Mouse (Mus musculus): ENCODE data around the gene Adgre5. TPM values are rescaled to one million over a fixed set of nuclear protein-coding genes. Genes with fewer than 3 reads are reported as not detected.

Adgre5 gene
- polyA plus RNA-seq (2014; fragmentation: Nextera tagmentation; extraction: Ambion mirVana): 16.8 and 17.2 TPM in 2 replicates

DNA sequence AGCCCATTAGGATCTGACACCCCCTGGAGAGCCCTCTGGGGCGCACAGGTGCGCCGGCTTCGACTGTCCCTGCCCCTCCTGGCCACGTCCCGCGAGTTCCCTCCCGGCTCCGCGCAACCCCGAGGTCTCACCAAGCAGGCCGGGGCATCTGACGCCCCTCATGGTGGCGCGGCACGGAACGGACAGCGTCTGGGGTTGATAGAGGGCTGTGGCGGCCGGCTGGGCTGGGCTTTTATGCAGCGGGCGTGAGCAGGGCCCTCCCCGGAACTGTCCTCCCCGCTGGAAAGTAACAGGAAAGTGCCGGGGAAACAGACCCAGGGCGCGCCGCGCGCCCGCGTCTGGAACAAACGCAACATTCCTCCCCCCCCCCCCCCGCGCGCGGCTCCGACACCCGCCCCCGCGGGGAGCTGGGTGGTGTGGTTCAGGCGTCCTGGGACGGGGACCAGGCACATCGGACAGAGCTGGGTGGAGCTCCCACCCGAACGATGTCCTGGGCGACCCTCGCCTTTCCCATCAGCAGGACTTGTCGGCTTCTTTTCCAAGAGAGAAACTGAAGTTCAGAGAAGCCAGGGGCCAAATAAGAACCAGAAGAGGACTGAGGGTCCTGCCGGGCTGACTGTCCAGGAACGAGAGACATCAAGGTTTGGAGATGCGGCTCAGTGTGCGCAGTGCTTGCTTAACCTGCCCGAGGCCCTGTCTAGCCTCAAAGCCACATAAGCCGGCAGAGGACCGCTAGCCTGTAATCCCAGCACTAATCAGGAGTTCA is at the start of gene Adgre5:
Gene Adgre5 (minus strand): TSS at position 351 of the 766 bp plus-strand sequence.
- H3K36me3 ChIP-seq (ENCODE audit: control insufficient read depth, insufficient read depth, low read length): no peaks in the 10 kb centered on the region
- H3K27me3 ChIP-seq (replicated peaks; ENCODE audit: control insufficient read depth, insufficient read depth, low read length): no peaks in the 10 kb centered on the region
- peaks cover 28% of the 10 kb centered on the region for H3K4me1 ChIP-seq (replicated peaks; ENCODE audit: control insufficient read depth, insufficient read depth, low read length)
- ATAC-seq (replicated peaks; ENCODE audit: low FRiP score): peak; percentile 50
- peaks cover 3% of the 10 kb centered on the region; the same call in 1 of the 2 replicates for H3K9me3 ChIP-seq (ENCODE audit: control insufficient read depth, low read length)
- peak within 1 kb of the TSS; percentile 71 for H3K9ac ChIP-seq (ENCODE audit: low read depth, low read length)
- peak; percentile 64 for DNase-seq (ENCODE audit: low spot score)
- peak within 1 kb of the TSS; percentile 94 for H3K4me2 ChIP-seq
- peak within 1 kb of the TSS; percentile 64 for H3K4me3 ChIP-seq (ENCODE audit: low read depth, low read length)
- WGBS: 2% methylated on average over 49 of the region's 56 CpGs
- H3K27ac ChIP-seq (ENCODE audit: low read depth, low read length): peak within 1 kb of the TSS; percentile 38

GRCm38 (mm10) chr8:83789826-83790225 is 48.7 kb upstream of the Adgre5 start:
- no peak for ATAC-seq (replicated peaks; ENCODE audit: low FRiP score)
- Histone ChIP-seq H3K4me2 (no peak overlapping the region), H3K27ac (ENCODE audit: low read depth, low read length) (no peak overlapping the region), H3K9me3 (ENCODE audit: control insufficient read depth, low read length) (no peaks in the 10 kb centered on the region), H3K4me3 (ENCODE audit: low read depth, low read length) (no peak overlapping the region), H3K36me3 (ENCODE audit: control insufficient read depth, insufficient read depth, low read length) (no peaks in the 10 kb centered on the region), H3K27me3 (replicated peaks; ENCODE audit: control insufficient read depth, insufficient read depth, low read length) (no peaks in the 10 kb centered on the region), H3K4me1 (replicated peaks; ENCODE audit: control insufficient read depth, insufficient read depth, low read length) (no peaks in the 10 kb centered on the region), H3K9ac (ENCODE audit: low read depth, low read length) (no peak overlapping the region)
- no peak for DNase-seq (ENCODE audit: low spot score)
- 73% methylated on average over 4 of the region's 4 CpGs for WGBS

DNA sequence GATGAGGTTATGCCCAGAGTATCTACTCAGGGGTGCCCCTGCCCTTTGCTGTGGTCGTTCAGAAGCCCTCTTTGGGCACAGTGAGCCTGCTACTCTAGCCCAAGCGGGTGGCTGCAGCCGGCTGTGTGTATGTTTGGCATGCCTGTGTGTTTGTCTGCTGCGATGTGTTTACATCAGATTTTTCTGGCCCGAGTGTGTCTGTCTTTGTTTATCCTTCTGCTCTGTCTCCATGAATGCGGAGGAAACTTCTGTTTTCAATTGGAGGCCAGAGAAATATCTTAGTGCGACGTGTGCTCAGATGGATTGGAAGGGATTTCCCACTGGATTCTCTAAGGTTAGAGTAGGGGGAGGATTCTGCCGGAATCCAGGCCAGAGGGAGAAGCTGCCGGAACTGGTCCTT is 43.9 kb upstream of the Adgre5 start:
- no peak for ATAC-seq (replicated peaks; ENCODE audit: low FRiP score)
- DNase-seq (ENCODE audit: low spot score): no peak
- 67% methylated on average over 10 of the region's 10 CpGs for WGBS
- Histone ChIP-seq H3K36me3 (ENCODE audit: control insufficient read depth, insufficient read depth, low read length) (no peaks in the 10 kb centered on the region), H3K27me3 (replicated peaks; ENCODE audit: control insufficient read depth, insufficient read depth, low read length) (no peaks in the 10 kb centered on the region), H3K4me2 (no peak overlapping the region), H3K27ac (ENCODE audit: low read depth, low read length) (no peak overlapping the region), H3K9me3 (ENCODE audit: control insufficient read depth, low read length) (no peaks in the 10 kb centered on the region), H3K4me1 (replicated peaks; ENCODE audit: control insufficient read depth, insufficient read depth, low read length) (no peaks in the 10 kb centered on the region), H3K9ac (ENCODE audit: low read depth, low read length) (no peak overlapping the region), H3K4me3 (ENCODE audit: low read depth, low read length) (no peak overlapping the region)

DNA sequence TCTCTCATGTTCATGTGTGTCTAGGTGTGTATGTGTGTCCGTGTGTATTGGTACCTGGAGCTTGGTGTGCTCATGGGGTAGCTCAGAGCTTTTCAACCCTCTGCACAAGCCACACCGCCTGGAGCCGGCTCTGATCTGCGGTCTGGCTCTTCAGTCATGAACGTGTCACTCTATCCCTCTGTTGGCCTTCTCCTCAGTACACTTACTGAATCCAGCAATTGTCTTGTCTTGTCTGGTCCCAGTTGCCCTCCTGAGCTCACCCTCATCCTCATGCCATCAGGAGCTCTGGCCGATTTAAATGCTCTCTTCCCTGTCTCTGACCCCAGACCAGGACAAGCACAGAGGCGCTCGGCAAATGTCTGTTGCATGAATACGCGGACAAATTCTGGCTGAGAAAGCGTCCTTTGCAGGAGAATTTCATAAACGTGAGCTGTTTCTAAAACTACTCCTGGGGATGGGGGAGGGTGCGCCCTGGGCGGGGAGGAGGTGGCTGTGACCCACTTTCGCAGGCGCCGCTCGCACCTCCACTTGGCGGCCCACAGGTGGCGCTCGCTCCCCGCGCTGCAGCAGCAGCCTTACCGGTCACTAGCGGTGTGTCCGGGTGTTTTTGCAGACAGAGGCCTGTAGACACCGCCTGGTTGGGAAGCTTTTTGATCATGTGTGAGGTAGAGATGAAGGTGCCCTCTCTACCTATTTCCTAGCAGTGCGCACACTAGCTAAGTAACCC is 41.9 kb upstream of the Adgre5 start:
- Histone ChIP-seq H3K4me1 (replicated peaks; ENCODE audit: control insufficient read depth, insufficient read depth, low read length) (no peaks in the 10 kb centered on the region), H3K27me3 (replicated peaks; ENCODE audit: control insufficient read depth, insufficient read depth, low read length) (no peaks in the 10 kb centered on the region), H3K36me3 (ENCODE audit: control insufficient read depth, insufficient read depth, low read length) (no peaks in the 10 kb centered on the region), H3K4me3 (ENCODE audit: low read depth, low read length) (no peak overlapping the region), H3K4me2 (no peak overlapping the region), H3K27ac (ENCODE audit: low read depth, low read length) (no peak overlapping the region), H3K9me3 (ENCODE audit: control insufficient read depth, low read length) (no peaks in the 10 kb centered on the region), H3K9ac (ENCODE audit: low read depth, low read length) (no peak overlapping the region)
- WGBS: 19% methylated on average over 28 of the region's 28 CpGs
- ATAC-seq (replicated peaks; ENCODE audit: low FRiP score) (0 out of 2 replicates have a peak, but pooled peaks have one; percentile 44), DNase-seq (ENCODE audit: low spot score) (peak; percentile 75)

DNA sequence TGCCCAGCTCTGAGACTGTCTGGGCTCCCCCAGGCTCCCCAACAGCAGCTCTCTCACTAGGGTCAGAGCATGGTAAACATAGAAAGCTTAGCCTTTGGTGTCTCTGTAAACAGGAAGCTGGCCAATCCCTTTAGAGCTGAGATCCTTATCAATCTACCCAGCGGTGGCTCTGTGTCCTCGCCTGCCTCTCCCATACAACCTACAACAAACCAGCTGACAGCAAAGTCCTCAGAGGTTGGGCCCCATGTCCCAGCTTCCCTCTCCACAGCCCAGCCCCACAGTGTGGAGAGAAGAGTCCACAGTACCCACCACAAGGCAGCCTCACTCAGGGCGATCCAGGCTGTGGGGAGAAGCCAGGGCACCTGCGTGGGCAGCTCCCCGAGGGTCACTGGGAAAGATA is 38.5 kb upstream of the Adgre5 start:
- no peaks in the 10 kb centered on the region for H3K4me1 ChIP-seq (replicated peaks; ENCODE audit: control insufficient read depth, insufficient read depth, low read length)
- no peaks in the 10 kb centered on the region for H3K9me3 ChIP-seq (ENCODE audit: control insufficient read depth, low read length)
- ATAC-seq (replicated peaks; ENCODE audit: low FRiP score) (peak; percentile 45), DNase-seq (ENCODE audit: low spot score) (no peak)
- no peaks in the 10 kb centered on the region for H3K27me3 ChIP-seq (replicated peaks; ENCODE audit: control insufficient read depth, insufficient read depth, low read length)
- no peak overlapping the region for H3K4me3 ChIP-seq (ENCODE audit: low read depth, low read length)
- H3K27ac ChIP-seq (ENCODE audit: low read depth, low read length): no peak overlapping the region
- H3K4me2 ChIP-seq: no peak overlapping the region
- no peak overlapping the region for H3K9ac ChIP-seq (ENCODE audit: low read depth, low read length)
- WGBS: 35% methylated on average over 5 of the region's 5 CpGs
- no peaks in the 10 kb centered on the region for H3K36me3 ChIP-seq (ENCODE audit: control insufficient read depth, insufficient read depth, low read length)

DNA sequence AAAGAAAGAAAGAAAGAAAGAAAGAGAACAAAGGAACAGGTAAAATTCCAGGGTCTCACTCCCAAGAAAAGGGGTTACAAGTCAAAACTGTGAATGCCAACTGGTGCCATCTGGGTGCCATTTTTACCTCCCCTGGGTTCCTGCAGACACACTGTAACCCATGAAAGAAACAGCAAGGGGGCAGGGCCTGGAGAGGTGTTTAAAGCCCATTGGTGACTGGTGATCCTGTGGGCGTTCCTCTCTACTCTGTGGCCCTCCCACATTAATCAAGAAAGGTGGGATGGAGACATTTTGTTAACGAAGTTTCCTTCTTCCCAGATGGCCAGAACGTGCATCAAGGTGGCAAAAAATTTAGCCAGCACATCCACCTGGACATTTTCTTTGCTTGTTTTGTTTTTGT is 36.9 kb upstream of the Adgre5 start:
- Histone ChIP-seq H3K36me3 (ENCODE audit: control insufficient read depth, insufficient read depth, low read length) (no peaks in the 10 kb centered on the region), H3K4me3 (ENCODE audit: low read depth, low read length) (no peak overlapping the region), H3K4me2 (no peak overlapping the region), H3K9me3 (ENCODE audit: control insufficient read depth, low read length) (no peaks in the 10 kb centered on the region), H3K27me3 (replicated peaks; ENCODE audit: control insufficient read depth, insufficient read depth, low read length) (no peaks in the 10 kb centered on the region), H3K9ac (ENCODE audit: low read depth, low read length) (no peak overlapping the region), H3K27ac (ENCODE audit: low read depth, low read length) (no peak overlapping the region), H3K4me1 (replicated peaks; ENCODE audit: control insufficient read depth, insufficient read depth, low read length) (peaks cover 5% of the 10 kb centered on the region; the same call in 1 of the 2 replicates)
- DNase-seq (ENCODE audit: low spot score) (no peak), ATAC-seq (replicated peaks; ENCODE audit: low FRiP score) (no peak)
- 78% methylated on average over 3 of the region's 3 CpGs for WGBS

- ATAC-seq (replicated peaks; ENCODE audit: low FRiP score) (no peak), DNase-seq (ENCODE audit: low spot score) (no peak)
- Histone ChIP-seq H3K4me2 (no peak overlapping the region), H3K4me1 (replicated peaks; ENCODE audit: control insufficient read depth, insufficient read depth, low read length) (peaks cover 11% of the 10 kb centered on the region; the same call in 1 of the 2 replicates), H3K4me3 (ENCODE audit: low read depth, low read length) (no peak overlapping the region), H3K9ac (ENCODE audit: low read depth, low read length) (no peak overlapping the region), H3K36me3 (ENCODE audit: control insufficient read depth, insufficient read depth, low read length) (no peaks in the 10 kb centered on the region), H3K9me3 (ENCODE audit: control insufficient read depth, low read length) (no peaks in the 10 kb centered on the region), H3K27ac (ENCODE audit: low read depth, low read length) (no peak overlapping the region), H3K27me3 (replicated peaks; ENCODE audit: control insufficient read depth, insufficient read depth, low read length) (no peaks in the 10 kb centered on the region)
- 52% methylated on average over 4 of the region's 4 CpGs for WGBS
Measured at GRCm38 (mm10) chr8:83776632-83777031, 35.5 kb upstream of the Adgre5 start.

- H3K27me3 ChIP-seq (replicated peaks; ENCODE audit: control insufficient read depth, insufficient read depth, low read length): no peaks in the 10 kb centered on the region
- H3K4me1 ChIP-seq (replicated peaks; ENCODE audit: control insufficient read depth, insufficient read depth, low read length): peaks cover 14% of the 10 kb centered on the region
- no peak overlapping the region for H3K4me3 ChIP-seq (ENCODE audit: low read depth, low read length)
- no peak overlapping the region for H3K9ac ChIP-seq (ENCODE audit: low read depth, low read length)
- H3K36me3 ChIP-seq (ENCODE audit: control insufficient read depth, insufficient read depth, low read length): no peaks in the 10 kb centered on the region
- WGBS: 89% methylated on average over 2 of the region's 2 CpGs
- no peaks in the 10 kb centered on the region for H3K9me3 ChIP-seq (ENCODE audit: control insufficient read depth, low read length)
- H3K27ac ChIP-seq (ENCODE audit: low read depth, low read length): no peak overlapping the region
- no peak for ATAC-seq (replicated peaks; ENCODE audit: low FRiP score)
- no peak overlapping the region for H3K4me2 ChIP-seq
- no peak for DNase-seq (ENCODE audit: low spot score)
Measured at GRCm38 (mm10) chr8:83774221-83774620, 33.1 kb upstream of the Adgre5 start.

Data from liver, embryonic 11.5 days (tissue).